28 mouse cellular contexts compared by ENCODE assay signal in genomic region chr16:28484920-28485319, GRCm38 (mm10).
"Had no signal": no experiment of that assay in that cellular context is flagged by ENCODE, and none has a peak within 500 bp of the region (broad histone marks: within the 10 kb centered on the region; RNA-seq: fewer than 3 reads in every experiment).

No protein-coding gene starts in this region.

- H3K27ac ChIP-seq: gastrocnemius, adult 2 months; heart, adult 2 months; heart, embryonic 13.5 days; heart, embryonic 15.5 days; hindbrain, embryonic 13.5 days; hindbrain, embryonic 15.5 days; hindbrain, postnatal 0 days; kidney, embryonic 15.5 days; kidney, postnatal 0 days; limb, embryonic 13.5 days; limb, embryonic 15.5 days; liver, embryonic 12.5 days; liver, embryonic 14.5 days had no signal

- H3K36me3 ChIP-seq: heart, embryonic 13.5 days; heart, embryonic 15.5 days; hindbrain, embryonic 13.5 days; hindbrain, embryonic 15.5 days; kidney, embryonic 15.5 days; limb, embryonic 13.5 days; limb, embryonic 15.5 days; liver, embryonic 12.5 days had no signal

- H3K4me2 ChIP-seq: heart, embryonic 11.5 days; heart, embryonic 13.5 days; heart, embryonic 15.5 days; hindbrain, embryonic 13.5 days; hindbrain, embryonic 15.5 days; kidney, embryonic 15.5 days; limb, embryonic 13.5 days; limb, embryonic 15.5 days; liver, embryonic 12.5 days had no signal

- ATAC-seq: hindbrain, postnatal 0 days; intestine, embryonic 16.5 days; liver, embryonic 12.5 days had no signal

- H3K27me3 ChIP-seq: heart, embryonic 13.5 days; heart, embryonic 15.5 days; hindbrain, embryonic 13.5 days; hindbrain, embryonic 15.5 days; kidney, embryonic 15.5 days; limb, embryonic 13.5 days; limb, embryonic 15.5 days; liver, embryonic 12.5 days had no signal

- H3K4me3 ChIP-seq: gastrocnemius, adult 2 months; heart, adult 2 months; heart, embryonic 13.5 days; heart, embryonic 15.5 days; hindbrain, embryonic 13.5 days; hindbrain, embryonic 15.5 days; kidney, embryonic 15.5 days; limb, embryonic 13.5 days; limb, embryonic 15.5 days; liver, embryonic 12.5 days had no signal

- DNase-seq: gastrocnemius, adult 2 months; gastrocnemius, postnatal 10 days; gastrocnemius, postnatal 36 days; heart, adult 11 months; heart, adult 2 months; heart, postnatal 14 days; heart, postnatal 36 days; kidney, adult 11 months; kidney, adult 2 months; kidney, adult 9 months; kidney, postnatal 14 days; kidney, postnatal 36 days; layer of hippocampus, adult 9-11 months; layer of hippocampus, postnatal 36 days; left cerebral cortex, postnatal 4 days had no signal

- H3K4me1 ChIP-seq: heart, embryonic 13.5 days; heart, embryonic 15.5 days; kidney, embryonic 15.5 days; limb, embryonic 15.5 days; liver, embryonic 12.5 days had no signal

- H3K9me3 ChIP-seq: heart, embryonic 15.5 days; hindbrain, embryonic 15.5 days; kidney, embryonic 15.5 days; limb, embryonic 15.5 days had no signal

- H3K9ac ChIP-seq: heart, embryonic 13.5 days; heart, embryonic 15.5 days; hindbrain, embryonic 13.5 days; hindbrain, embryonic 15.5 days; kidney, embryonic 15.5 days; limb, embryonic 13.5 days; limb, embryonic 15.5 days; liver, embryonic 12.5 days; liver, embryonic 14.5 days had no signal
